Mouse (Mus musculus): Measurements from ENCODE around the gene Gm37419. TPM values are rescaled to one million over a fixed set of nuclear protein-coding genes. Genes with fewer than 3 reads are reported as not detected.
A peak's percentile ranks its signal among the peaks of the same experiment; 100 is the strongest.

The Gm37419 gene
- total RNA-seq, 2 experiments from 2014 or later = not detected

- no peak for ATAC-seq (replicated peaks; ENCODE audit: poor library complexity)
These were observed 9.8 kb upstream of the Gm37419 start for GRCm38 (mm10) chr16:23978495-23978894.

DNA sequence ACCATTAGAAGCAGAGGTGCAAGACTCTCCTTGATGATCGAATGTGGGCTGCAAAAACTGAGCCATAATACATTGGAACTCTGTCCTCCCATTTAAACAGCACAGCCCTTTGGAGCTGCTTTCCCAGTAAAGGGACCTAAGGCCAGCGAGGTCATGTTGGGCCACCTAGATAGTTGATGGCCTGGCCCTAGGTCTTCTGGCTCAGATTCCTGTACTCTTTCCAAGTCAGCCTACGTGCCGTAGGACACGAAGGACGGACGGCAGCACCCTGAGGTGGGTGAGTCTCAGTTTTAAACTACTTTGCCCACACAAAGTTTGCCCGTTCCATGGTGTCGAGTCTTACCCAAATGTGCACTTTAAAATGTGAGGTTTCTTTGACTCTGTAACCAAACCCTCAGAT lies 8.8 kb upstream of the Gm37419 start:
- no peak for ATAC-seq (replicated peaks; ENCODE audit: poor library complexity)

GRCm38 (mm10) chr16:23980201-23980870 lies 7.9 kb upstream of the Gm37419 start:
- no peak for ATAC-seq (replicated peaks; ENCODE audit: poor library complexity)

- no peak for ATAC-seq (replicated peaks; ENCODE audit: poor library complexity)
These were observed 7.1 kb upstream of the Gm37419 start for GRCm38 (mm10) chr16:23980991-23981720.

DNA sequence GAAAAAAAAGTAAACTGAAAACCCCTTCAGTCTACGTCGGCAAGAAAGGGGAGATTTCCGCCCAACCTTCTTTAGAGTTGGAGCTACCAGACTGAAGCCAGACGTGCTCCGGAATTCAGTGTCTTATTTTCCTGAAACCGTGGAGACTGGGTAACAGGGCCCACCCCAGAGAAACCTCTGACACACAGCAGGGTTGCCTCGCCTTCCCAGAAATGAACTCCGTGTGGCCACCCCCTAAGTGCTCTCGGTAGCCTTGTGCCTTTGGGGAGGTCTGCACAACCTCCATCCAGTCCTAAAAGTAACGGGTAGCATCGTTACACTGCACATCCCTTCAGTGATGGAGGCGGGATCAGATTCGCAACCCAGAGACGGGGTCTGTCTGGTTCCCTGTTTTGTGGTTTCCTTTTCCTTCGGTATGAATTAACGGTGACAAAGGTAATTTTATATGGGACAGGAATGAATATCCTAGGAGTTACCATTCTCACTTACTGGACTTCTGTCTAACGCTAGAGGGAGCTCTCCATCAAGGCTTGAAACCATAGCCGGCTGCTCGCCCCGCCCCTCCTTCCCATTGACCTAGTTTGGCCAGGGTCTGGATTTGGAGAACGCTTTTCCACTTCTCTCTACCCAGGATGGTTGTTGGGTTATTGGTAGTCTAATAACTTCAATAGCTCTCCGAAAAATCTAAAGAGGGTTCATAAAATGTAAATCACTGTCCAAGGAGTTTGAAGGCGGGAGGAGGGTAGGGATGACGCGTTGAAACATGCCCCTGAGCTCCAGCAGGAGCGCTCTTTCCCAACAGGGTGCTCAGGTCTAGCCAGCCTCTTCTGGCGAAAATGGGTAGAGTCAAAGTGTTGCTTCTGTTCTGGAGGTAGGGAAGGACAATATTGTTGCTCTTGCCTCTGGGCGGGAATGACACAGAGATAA lies 6.1 kb upstream of the Gm37419 start:
- peak; percentile 60 for ATAC-seq (replicated peaks; ENCODE audit: poor library complexity)

- ATAC-seq (replicated peaks; ENCODE audit: poor library complexity) = no peak
These were observed 5.2 kb upstream of the Gm37419 start for GRCm38 (mm10) chr16:23982891-23983588.

DNA sequence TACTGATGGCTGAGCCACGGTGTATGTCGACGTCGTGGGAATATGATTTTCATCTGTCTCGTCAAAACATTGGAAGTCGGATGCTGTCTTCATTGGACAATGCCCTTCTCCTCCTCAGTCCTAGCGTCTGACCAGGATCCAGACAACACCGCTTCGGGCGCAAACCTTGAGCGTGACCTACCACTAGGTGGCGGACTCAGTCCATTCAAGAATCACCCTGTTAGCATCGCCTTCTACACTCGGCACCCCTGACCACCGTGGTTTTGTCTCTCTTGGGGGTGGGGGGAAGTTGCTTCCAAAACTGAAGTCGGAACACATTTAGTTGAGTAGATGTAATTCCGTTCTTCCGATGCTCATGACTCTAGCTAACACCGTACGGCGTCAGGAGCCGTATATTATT lies 4.1 kb upstream of the Gm37419 start:
- ATAC-seq (replicated peaks; ENCODE audit: poor library complexity) = peak; percentile 51

GRCm38 (mm10) chr16:23984760-23985466 lies 3.4 kb upstream of the Gm37419 start:
- peak; percentile 9 for ATAC-seq (replicated peaks; ENCODE audit: poor library complexity)

DNA sequence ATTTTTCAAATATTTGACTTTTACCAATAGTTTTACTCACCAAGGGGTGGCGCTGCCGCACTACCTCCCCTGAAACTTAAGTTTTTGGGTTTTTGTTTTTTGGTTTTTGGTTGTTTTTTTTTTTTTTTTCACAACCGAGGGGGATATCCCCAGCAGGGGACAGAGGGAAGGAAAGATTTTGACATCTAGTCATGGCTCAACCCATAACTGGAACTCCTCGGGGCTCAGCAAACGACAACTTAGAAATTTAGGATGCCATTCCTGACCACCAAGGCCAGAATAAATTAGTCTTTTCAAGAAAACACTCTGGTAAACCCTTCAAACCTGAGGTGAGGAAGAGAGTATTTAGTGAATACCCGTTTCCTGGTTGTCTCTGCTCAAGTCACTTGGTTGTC lies 2.8 kb upstream of the Gm37419 start:
- ATAC-seq (replicated peaks; ENCODE audit: poor library complexity) = peak; percentile 7

DNA sequence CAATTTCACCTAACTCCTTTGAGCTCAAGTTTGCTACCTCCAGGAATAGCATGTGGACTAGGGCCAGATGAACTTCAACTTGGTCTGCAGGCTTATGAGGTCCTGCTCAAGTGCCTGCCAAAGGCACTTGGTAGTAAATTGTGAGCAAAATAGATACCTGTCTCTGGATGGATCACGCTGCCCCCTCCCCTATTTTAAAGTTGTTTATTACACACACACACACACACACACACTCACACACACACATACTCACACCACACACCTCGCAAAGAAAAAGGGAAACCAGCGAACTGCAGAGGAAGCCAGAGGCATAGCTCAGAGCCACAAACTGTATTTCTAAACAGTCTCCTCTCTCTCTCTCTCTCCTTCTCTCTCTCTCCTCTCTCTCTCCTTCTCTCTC lies 2.1 kb upstream of the Gm37419 start:
- no peak for ATAC-seq (replicated peaks; ENCODE audit: poor library complexity)

DNA sequence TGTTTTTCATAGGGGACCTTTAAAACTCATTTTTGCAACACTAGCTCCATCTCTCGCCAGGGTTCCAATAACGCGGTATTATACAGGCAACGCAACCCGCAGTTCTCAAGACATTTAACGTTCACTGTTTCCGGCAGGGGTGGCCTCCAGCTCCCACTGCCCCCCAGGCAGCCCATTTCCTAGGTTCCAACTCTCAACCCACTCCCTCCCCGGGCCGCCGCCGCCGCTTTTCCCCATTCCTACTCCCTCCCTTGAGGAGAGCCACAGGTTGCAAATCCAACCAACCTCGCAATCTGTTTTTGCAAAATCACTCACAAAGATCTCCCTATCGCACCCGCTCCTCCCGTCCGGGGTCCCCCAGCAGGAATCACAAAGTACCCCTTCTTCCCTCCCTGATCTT lies 1.4 kb upstream of the Gm37419 start:
- no peak for ATAC-seq (replicated peaks; ENCODE audit: poor library complexity)

DNA sequence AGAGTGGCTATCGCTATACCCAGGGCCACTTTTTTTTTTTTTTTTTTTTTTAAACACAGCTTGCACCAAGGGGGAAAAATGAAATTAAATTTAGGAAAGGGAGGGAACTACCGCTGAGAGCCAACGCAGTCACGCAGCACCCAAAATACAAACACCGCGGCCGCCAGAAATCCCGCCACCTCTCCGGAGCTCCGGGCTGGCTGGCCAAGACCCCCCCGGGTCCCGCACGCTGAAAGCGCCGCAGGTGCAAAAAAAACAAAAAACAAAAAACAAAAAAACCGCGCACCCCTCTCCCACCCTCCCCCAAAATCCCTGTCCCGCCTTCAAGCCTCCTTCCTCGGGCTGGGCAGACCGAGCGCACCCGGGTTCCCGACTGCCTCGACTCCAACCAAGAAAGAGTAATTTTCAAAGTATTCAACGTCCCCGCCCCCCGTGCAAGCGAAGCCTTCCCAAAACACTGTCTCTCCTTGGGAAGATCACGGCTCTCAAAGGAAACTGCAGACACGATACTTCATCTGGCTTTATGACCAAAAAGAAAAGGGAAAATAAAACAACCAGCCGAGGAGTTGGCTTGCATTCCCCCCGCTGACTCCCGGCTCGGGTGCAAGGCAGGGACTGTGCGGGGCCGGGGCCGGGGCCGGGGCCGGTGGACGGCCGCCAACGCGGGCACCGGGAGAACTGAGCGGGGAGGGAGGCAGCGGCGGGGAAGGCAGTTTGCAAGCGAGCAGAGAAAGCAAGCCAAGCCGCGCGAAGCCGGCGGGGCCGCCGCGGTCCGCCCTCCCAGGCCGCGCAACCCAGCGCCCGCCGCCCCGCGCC lies 733 bp upstream of the Gm37419 start:
- ATAC-seq (replicated peaks; ENCODE audit: poor library complexity) = no peak

DNA sequence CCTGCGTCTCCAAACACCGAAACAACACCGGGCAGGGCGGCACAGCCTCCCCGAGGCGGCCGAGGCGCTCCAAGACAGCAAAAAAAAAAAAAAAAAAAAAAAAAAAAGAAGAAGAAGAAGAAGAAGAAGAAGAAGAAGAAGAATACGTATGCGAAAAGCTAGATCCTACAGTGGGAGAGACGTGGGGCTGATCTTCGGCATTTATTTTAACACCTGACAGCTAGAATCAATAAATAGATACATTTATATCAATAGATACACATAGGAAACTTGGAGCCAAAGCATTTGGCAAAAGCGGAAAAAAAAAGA lies 171 bp upstream of the Gm37419 start:
- no peak for ATAC-seq (replicated peaks; ENCODE audit: poor library complexity)

- ATAC-seq (replicated peaks; ENCODE audit: poor library complexity) = no peak
These were observed 1.2 kb downstream of the Gm37419 start for GRCm38 (mm10) chr16:23989209-23990160.

- no peak for ATAC-seq (replicated peaks; ENCODE audit: poor library complexity)
These were observed 2.1 kb downstream of the Gm37419 start for GRCm38 (mm10) chr16:23990161-23990970.

DNA sequence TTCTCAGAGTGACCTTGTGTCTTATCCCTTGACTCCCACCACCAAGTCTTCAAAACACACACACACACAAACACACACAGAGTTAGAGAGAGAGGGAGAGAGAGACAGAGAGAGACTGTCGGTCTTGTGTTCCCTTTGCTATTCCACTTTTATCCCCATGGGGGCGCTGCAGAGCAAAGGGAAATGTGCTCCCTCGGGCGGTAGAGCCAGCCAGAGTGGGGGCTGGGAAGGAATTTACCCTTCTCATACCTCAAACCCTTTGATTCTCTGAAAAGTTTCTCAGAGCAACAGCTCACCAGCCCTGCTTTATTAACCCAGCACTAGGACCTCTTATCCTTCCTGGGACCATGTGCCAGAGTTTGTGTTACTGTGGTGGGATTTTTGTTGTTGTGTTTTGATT lies 2.9 kb downstream of the Gm37419 start:
- peak; percentile 62 for ATAC-seq (replicated peaks; ENCODE audit: poor library complexity)

GRCm38 (mm10) chr16:23991846-23992580 lies 3.7 kb downstream of the Gm37419 start:
- ATAC-seq (replicated peaks; ENCODE audit: poor library complexity) = no peak

Data from megakaryocyte progenitor cell, adult 5-6 weeks (primary cell).